In genomic region chr8:45333493-45333892, GRCm38 (mm10) we compare ENCODE assay signal across 9 mouse cellular contexts. TPM values are rescaled to one million over a fixed set of nuclear protein-coding genes. Genes with fewer than 3 reads are reported as not detected.
DNase-seq lines count a peak whose midpoint lies in the region; ATAC-seq lines count a peak whose summit lies in the region.
"Had no signal": no experiment of that assay in that cellular context is flagged by ENCODE, and none has a peak within 500 bp of the region (broad histone marks: within the 10 kb centered on the region; RNA-seq: fewer than 3 reads in every experiment).

No protein-coding gene starts in this region.

- intact Hi-C loops in left cerebral cortex, postnatal 25 days (cut with DNase I) = no loop called here
- intact Hi-C loops in left cerebral cortex, postnatal 10 days (cut with DNase I) = no loop called here

- peak overlapping the region; percentile 68 for H3K9ac ChIP-seq in forebrain, embryonic 13.5 days
- H3K9ac ChIP-seq in hindbrain, embryonic 15.5 days = no peak overlapping the region; the same call in 1 of the 2 replicates
- peak overlapping the region; percentile 60 for H3K9ac ChIP-seq in lung, embryonic 15.5 days
- peak overlapping the region; percentile 52; the same call in 1 of the 2 replicates for H3K9ac ChIP-seq in neural tube, embryonic 14.5 days (replicated peaks; ENCODE audit: low read depth, low read length)

- H3K4me3 ChIP-seq in forebrain, embryonic 13.5 days = peak overlapping the region; percentile 52
- peak overlapping the region; percentile 53 for H3K4me3 ChIP-seq in hindbrain, embryonic 15.5 days
- peak overlapping the region; percentile 72 for H3K4me3 ChIP-seq in lung, embryonic 15.5 days
- peak overlapping the region; percentile 59 for H3K4me3 ChIP-seq in neural tube, embryonic 14.5 days (ENCODE audit: low read depth, low read length)

- 3% methylated on average over 8 of the region's 8 CpGs for WGBS in forebrain, embryonic 13.5 days
- 4% methylated on average over 8 of the region's 8 CpGs for WGBS in hindbrain, embryonic 15.5 days
- 4% methylated on average over 8 of the region's 8 CpGs for WGBS in lung, embryonic 15.5 days
- 4% methylated on average over 8 of the region's 8 CpGs for WGBS in neural tube, embryonic 14.5 days

- 0 out of 2 replicates have a peak, but pooled peaks have one; percentile 12 for ATAC-seq in forebrain, embryonic 13.5 days
- peak; percentile 39; the same call in 1 of the 2 replicates for ATAC-seq in hindbrain, embryonic 15.5 days (ENCODE audit: low FRiP score, low read depth)
- no peak; the same call in 1 of the 2 replicates for ATAC-seq in lung, embryonic 15.5 days (ENCODE audit: borderline replicate concordance, extremely low read depth, low FRiP score, low TSS enrichment)
- peak; percentile 42; the same call in 1 of the 2 replicates for ATAC-seq in neural tube, embryonic 14.5 days (ENCODE audit: low read depth)

- H3K27ac ChIP-seq in forebrain, embryonic 13.5 days = no peak overlapping the region
- H3K27ac ChIP-seq in hindbrain, embryonic 15.5 days (replicated peaks) = no peak overlapping the region
- H3K27ac ChIP-seq in lung, embryonic 15.5 days = no peak overlapping the region
- no peak overlapping the region for H3K27ac ChIP-seq in neural tube, embryonic 14.5 days (ENCODE audit: low read depth, low read length)

- H3K36me3 ChIP-seq in forebrain, embryonic 13.5 days (ENCODE audit: poor library complexity, severe bottlenecking) = no peaks in the 10 kb centered on the region
- H3K36me3 ChIP-seq in hindbrain, embryonic 15.5 days = no peaks in the 10 kb centered on the region
- no peaks in the 10 kb centered on the region for H3K36me3 ChIP-seq in lung, embryonic 15.5 days
- no peaks in the 10 kb centered on the region for H3K36me3 ChIP-seq in neural tube, embryonic 14.5 days (ENCODE audit: control insufficient read depth, insufficient read depth, low read length)

- H3K27me3 ChIP-seq in forebrain, embryonic 13.5 days = peaks cover 6% of the 10 kb centered on the region; the same call in 1 of the 2 replicates
- H3K27me3 ChIP-seq in hindbrain, embryonic 15.5 days = peaks cover 9% of the 10 kb centered on the region; the same call in 1 of the 2 replicates
- no peaks in the 10 kb centered on the region for H3K27me3 ChIP-seq in lung, embryonic 15.5 days
- H3K27me3 ChIP-seq in neural tube, embryonic 14.5 days (ENCODE audit: control insufficient read depth, insufficient read depth, low read length) = peaks cover 4% of the 10 kb centered on the region; the same call in 1 of the 2 replicates

- no peaks in the 10 kb centered on the region for H3K9me3 ChIP-seq in forebrain, embryonic 13.5 days (replicated peaks)
- no peaks in the 10 kb centered on the region for H3K9me3 ChIP-seq in hindbrain, embryonic 15.5 days
- no peaks in the 10 kb centered on the region for H3K9me3 ChIP-seq in lung, embryonic 15.5 days
- no peaks in the 10 kb centered on the region for H3K9me3 ChIP-seq in neural tube, embryonic 14.5 days (ENCODE audit: control insufficient read depth, low read length)

- H3K4me2 ChIP-seq in forebrain, embryonic 13.5 days = peak overlapping the region; percentile 88
- H3K4me2 ChIP-seq in hindbrain, embryonic 15.5 days = peak overlapping the region; percentile 91
- peak overlapping the region; percentile 94 for H3K4me2 ChIP-seq in lung, embryonic 15.5 days
- peak overlapping the region; percentile 96 for H3K4me2 ChIP-seq in neural tube, embryonic 14.5 days (ENCODE audit: low read depth, low read length)

- H3K4me1 ChIP-seq in forebrain, embryonic 13.5 days = peaks cover 6% of the 10 kb centered on the region
- H3K4me1 ChIP-seq in hindbrain, embryonic 15.5 days (replicated peaks) = peaks cover 6% of the 10 kb centered on the region; the same call in 1 of the 2 replicates
- H3K4me1 ChIP-seq in lung, embryonic 15.5 days = peaks cover 8% of the 10 kb centered on the region; the same call in 1 of the 2 replicates
- H3K4me1 ChIP-seq in neural tube, embryonic 14.5 days (ENCODE audit: control insufficient read depth, insufficient read depth, low read length) = no peaks in the 10 kb centered on the region; the same call in 1 of the 2 replicates

- peak; percentile 13 to 18 for DNase-seq in left cerebral cortex, postnatal 25 days (ENCODE audit: low spot score in 2 of 2)
- DNase-seq in left cerebral cortex, postnatal 10 days (ENCODE audit: extremely low spot score in 1 of 2, low spot score in 2 of 2) = no peak
- DNase-seq in adrenal gland, adult 8-10 months = peak; percentile 54
- no peak for DNase-seq in cerebellum, adult 9-11 months

RNA-seq across cellular contexts. Expression of gene Cyp4v3, which starts 0.5 kb away (rescaled TPM):
- 1 to 10 TPM; 5.1 to 5.7 TPM for total RNA-seq in left cerebral cortex, postnatal 25 days (2021)
- 1 to 10 TPM; 3.5 to 3.8 TPM for total RNA-seq in left cerebral cortex, postnatal 10 days (2021)
- total RNA-seq in adrenal gland, adult 8-10 months (2022) = 10 to 100 TPM; 24.4 to 34.4 (median 27.8) TPM
- 0.49 and 0.72 TPM in 2 replicates for polyA plus RNA-seq in forebrain, embryonic 13.5 days (2015; fragmentation: Nextera tagmentation; extraction: Ambion mirVana)
- 1.2 and 1.5 TPM in 2 replicates for polyA plus RNA-seq in hindbrain, embryonic 15.5 days (2015; fragmentation: Nextera tagmentation; extraction: Ambion mirVana)
- polyA plus RNA-seq in lung, embryonic 15.5 days (2015; fragmentation: Nextera tagmentation; extraction: Ambion mirVana) = 1.0 and 1.3 TPM in 2 replicates
- polyA plus RNA-seq in neural tube, embryonic 14.5 days (2014; fragmentation: Nextera tagmentation; extraction: Ambion mirVana) = 2.4 and 2.6 TPM in 2 replicates

RNA-seq across cellular contexts. Expression of gene Gm45753, which starts 25.2 kb away (rescaled TPM):
- not detected for total RNA-seq in left cerebral cortex, postnatal 25 days (2021)
- total RNA-seq in left cerebral cortex, postnatal 10 days (2021) = not detected
- under 1 TPM in 1 of 4 experiments, not detected in 3; 0.10 TPM for total RNA-seq in adrenal gland, adult 8-10 months (2022)
- polyA plus RNA-seq in forebrain, embryonic 13.5 days (2015; fragmentation: Nextera tagmentation; extraction: Ambion mirVana) = not detected in 2 replicates
- not detected in 2 replicates for polyA plus RNA-seq in hindbrain, embryonic 15.5 days (2015; fragmentation: Nextera tagmentation; extraction: Ambion mirVana)
- polyA plus RNA-seq in lung, embryonic 15.5 days (2015; fragmentation: Nextera tagmentation; extraction: Ambion mirVana) = 0.21 TPM in 1 of 2 replicates, not detected in the other
- not detected in 2 replicates for polyA plus RNA-seq in neural tube, embryonic 14.5 days (2014; fragmentation: Nextera tagmentation; extraction: Ambion mirVana)
- total RNA-seq: left cerebral cortex, adult 18-20 months had no signal

RNA-seq across cellular contexts. Expression of gene Klkb1, which starts 38.8 kb away (rescaled TPM):
- total RNA-seq in left cerebral cortex, postnatal 25 days (2021) = not detected
- total RNA-seq in left cerebral cortex, postnatal 10 days (2021) = under 1 TPM in 1 of 2 experiments, not detected in 1; 0.06 TPM
- under 1 TPM in 3 of 4 experiments, not detected in 1; 0.06 to 0.16 (median 0.07) TPM for total RNA-seq in adrenal gland, adult 8-10 months (2022)
- not detected in 2 replicates for polyA plus RNA-seq in forebrain, embryonic 13.5 days (2015; fragmentation: Nextera tagmentation; extraction: Ambion mirVana)
- 0.04 TPM in 1 of 2 replicates, not detected in the other for polyA plus RNA-seq in hindbrain, embryonic 15.5 days (2015; fragmentation: Nextera tagmentation; extraction: Ambion mirVana)
- polyA plus RNA-seq in lung, embryonic 15.5 days (2015; fragmentation: Nextera tagmentation; extraction: Ambion mirVana) = not detected in 2 replicates
- polyA plus RNA-seq in neural tube, embryonic 14.5 days (2014; fragmentation: Nextera tagmentation; extraction: Ambion mirVana) = 0.09 and 0.13 TPM in 2 replicates
- total RNA-seq: left cerebral cortex, adult 18-20 months had no signal

RNA-seq across cellular contexts. Expression of gene Fam149a, which starts 48.6 kb away (rescaled TPM):
- 10 to 100 TPM; 21.6 to 23.6 TPM for total RNA-seq in left cerebral cortex, postnatal 25 days (2021)
- 10 to 100 TPM; 27.7 to 32.0 TPM for total RNA-seq in left cerebral cortex, postnatal 10 days (2021)
- total RNA-seq in adrenal gland, adult 8-10 months (2022) = 10 to 100 TPM; 11.4 to 13.9 (median 12.5) TPM
- polyA plus RNA-seq in forebrain, embryonic 13.5 days (2015; fragmentation: Nextera tagmentation; extraction: Ambion mirVana) = 3.4 TPM in 2 replicates
- 12.3 and 13.8 TPM in 2 replicates for polyA plus RNA-seq in hindbrain, embryonic 15.5 days (2015; fragmentation: Nextera tagmentation; extraction: Ambion mirVana)
- 11.4 and 13.8 TPM in 2 replicates for polyA plus RNA-seq in lung, embryonic 15.5 days (2015; fragmentation: Nextera tagmentation; extraction: Ambion mirVana)
- 10.0 and 11.1 TPM in 2 replicates for polyA plus RNA-seq in neural tube, embryonic 14.5 days (2014; fragmentation: Nextera tagmentation; extraction: Ambion mirVana)

Comparison
In these comparisons a context has a peak if more than half of its experiments do, and no peak if none do; other contexts are left out.
1. DNase-seq: peak in left cerebral cortex, postnatal 25 days (2 of 2) and adrenal gland, adult 8-10 months (single experiment); none in left cerebral cortex, postnatal 10 days (0 of 2) and cerebellum, adult 9-11 months (single experiment).
2. Peak in every context shown above with its lines, with median percentiles within 50 percentile points of each other: H3K4me2 ChIP-seq and H3K4me3 ChIP-seq.